In genomic region chr6:55275000-55275399, GRCm38 (mm10) we compare ENCODE assay signal across 13 mouse cellular contexts.
DNase-seq lines count a peak whose midpoint lies in the region; ATAC-seq and TF ChIP-seq lines count a peak whose summit lies in the region.
"Had no signal": no experiment of that assay in that cellular context is flagged by ENCODE, and none has a peak within 500 bp of the region (broad histone marks: within the 10 kb centered on the region; RNA-seq: fewer than 3 reads in every experiment).

No protein-coding gene starts in this region.

- no peaks in the 10 kb centered on the region for H3K79me2 ChIP-seq in liver, adult 2 months (ENCODE audit: control insufficient read depth, insufficient read depth, low read length)
- H3K79me2 ChIP-seq in C2C12 (ENCODE audit: control insufficient read depth, insufficient read depth): no peaks in the 10 kb centered on the region
- no peaks in the 10 kb centered on the region for H3K79me2 ChIP-seq in CH12.LX (replicated peaks; ENCODE audit: control insufficient read depth, extremely low read depth, insufficient read depth, poor library complexity, severe bottlenecking)

- no peak overlapping the region for H3K4me2 ChIP-seq in heart, embryonic 11.5 days
- no peak overlapping the region for H3K4me2 ChIP-seq in liver, postnatal 0 days (ENCODE audit: low read depth, low read length)
- H3K4me2 ChIP-seq in CH12.LX (ENCODE audit: insufficient read depth, low read depth, poor library complexity, severe bottlenecking): peak overlapping the region; percentile 8; the same call in 1 of the 2 replicates
- H3K4me2 ChIP-seq: forebrain, embryonic 15.5 days; stomach, embryonic 15.5 days had no signal

- TF ChIP-seq POLR2A in liver, adult 2 months (IDR thresholded peaks at IDR 0.05; ENCODE audit: extremely low read depth, insufficient read depth, low read length): no peak
- TF ChIP-seq POLR2A in CH12.LX (IDR thresholded peaks at IDR 0.05; ENCODE audit: low read depth, low read length): no peak

- H3ac ChIP-seq in C2C12 (ENCODE audit: control insufficient read depth, insufficient read length, low read depth): peak overlapping the region; percentile 1

- no peaks in the 10 kb centered on the region for H3K9me3 ChIP-seq in heart, embryonic 10.5 days
- H3K9me3 ChIP-seq in heart, embryonic 11.5 days (replicated peaks; ENCODE audit: control insufficient read depth, low read length): no peaks in the 10 kb centered on the region
- H3K9me3 ChIP-seq in liver, postnatal 0 days (ENCODE audit: low read length): no peaks in the 10 kb centered on the region
- no peaks in the 10 kb centered on the region for H3K9me3 ChIP-seq in CH12.LX (replicated peaks; ENCODE audit: low read length)
- H3K9me3 ChIP-seq: forebrain, embryonic 15.5 days; stomach, embryonic 15.5 days had no signal

- H3K36me3 ChIP-seq in heart, embryonic 10.5 days: no peaks in the 10 kb centered on the region
- no peaks in the 10 kb centered on the region for H3K36me3 ChIP-seq in heart, embryonic 11.5 days (ENCODE audit: control insufficient read depth, insufficient read depth, low read length)
- H3K36me3 ChIP-seq in liver, adult 2 months (ENCODE audit: control insufficient read depth, insufficient read depth, low read length): no peaks in the 10 kb centered on the region
- no peaks in the 10 kb centered on the region for H3K36me3 ChIP-seq in liver, postnatal 0 days (replicated peaks; ENCODE audit: insufficient read depth, low read length)
- no peaks in the 10 kb centered on the region for H3K36me3 ChIP-seq in C2C12 (ENCODE audit: control insufficient read depth, insufficient read depth)
- H3K36me3 ChIP-seq in CH12.LX (replicated peaks in 1 of 2; ENCODE audit: control insufficient read depth in 1 of 2, insufficient read depth in 1 of 2, low read length in 1 of 2): no peaks in the 10 kb centered on the region
- H3K36me3 ChIP-seq: forebrain, embryonic 15.5 days; stomach, embryonic 15.5 days had no signal

- WGBS in heart, embryonic 10.5 days: 65% methylated on average over 10 of the region's 10 CpGs
- WGBS in heart, embryonic 11.5 days (ENCODE audit: insufficient replicate concordance): 69% methylated on average over 10 of the region's 10 CpGs
- WGBS in liver, adult 2 months: 75% methylated on average over 10 of the region's 10 CpGs
- WGBS in liver, postnatal 0 days (ENCODE audit: insufficient replicate concordance): 59% methylated on average over 10 of the region's 10 CpGs

- H3K79me3 ChIP-seq in C2C12 (ENCODE audit: low read depth): no peaks in the 10 kb centered on the region

- peaks cover 43% of the 10 kb centered on the region for H3K4me1 ChIP-seq in heart, embryonic 10.5 days
- peaks cover 5% of the 10 kb centered on the region; the same call in 1 of the 2 replicates for H3K4me1 ChIP-seq in heart, embryonic 11.5 days (ENCODE audit: control insufficient read depth, insufficient read depth, low read length)
- H3K4me1 ChIP-seq in liver, adult 2 months (ENCODE audit: control insufficient read depth, insufficient read depth, low read length): peaks cover 17% of the 10 kb centered on the region
- peaks cover 32% of the 10 kb centered on the region for H3K4me1 ChIP-seq in liver, postnatal 0 days (ENCODE audit: insufficient read depth)
- peaks cover 0 to 7% of the 10 kb centered on the region in 2 experiments; a peak in 1 of 4 replicates for H3K4me1 ChIP-seq in CH12.LX (ENCODE audit: control insufficient read depth in 1 of 2, insufficient read depth in 2 of 2)
- H3K4me1 ChIP-seq: stomach, embryonic 15.5 days had no signal

- ATAC-seq in heart, embryonic 11.5 days (replicated peaks; ENCODE audit: insufficient number of reproducible peaks, low FRiP score, low TSS enrichment): no peak
- ATAC-seq in liver, postnatal 0 days: no peak
- ATAC-seq: forebrain, embryonic 15.5 days had no signal

- DNase-seq in heart, embryonic 10.5 days (ENCODE audit: low spot score): no peak
- no peak for DNase-seq in liver, adult 2 months (ENCODE audit: extremely low read depth, low read depth, low spot score)
- no peak for DNase-seq in liver, postnatal 0 days
- no peak for DNase-seq in CH12.LX (ENCODE audit: extremely low read depth)
- DNase-seq in adipocyte (ENCODE audit: low spot score): no peak
- DNase-seq: layer of hippocampus, postnatal 36 days; left cerebral cortex, postnatal 4 days; midbrain, embryonic 14.5 days; right cerebral cortex, adult 18-20 months had no signal

- H3K9ac ChIP-seq in heart, embryonic 11.5 days (ENCODE audit: low read depth, low read length): no peak overlapping the region
- H3K9ac ChIP-seq in liver, adult 2 months (ENCODE audit: low read depth, low read length): no peak overlapping the region
- no peak overlapping the region for H3K9ac ChIP-seq in liver, postnatal 0 days (replicated peaks)
- no peak overlapping the region for H3K9ac ChIP-seq in CH12.LX (ENCODE audit: insufficient read depth, low read depth)
- H3K9ac ChIP-seq: forebrain, embryonic 15.5 days; stomach, embryonic 15.5 days had no signal

- H3K4me3 ChIP-seq in heart, embryonic 10.5 days: no peak overlapping the region
- H3K4me3 ChIP-seq in heart, embryonic 11.5 days (ENCODE audit: low read depth, low read length): no peak overlapping the region
- no peak overlapping the region for H3K4me3 ChIP-seq in liver, adult 2 months (ENCODE audit: insufficient read depth, low read depth, low read length)
- H3K4me3 ChIP-seq in liver, postnatal 0 days (ENCODE audit: low read depth, low read length): no peak overlapping the region
- H3K4me3 ChIP-seq in C2C12 (ENCODE audit: insufficient read depth, poor library complexity, severe bottlenecking) (no peak overlapping the region), CH12.LX (replicated peaks in 1 of 3; ENCODE audit: low read depth in 2 of 3, low read length in 2 of 3, poor library complexity in 1 of 3) (no peak overlapping the region)
- H3K4me3 ChIP-seq: forebrain, embryonic 15.5 days; stomach, embryonic 15.5 days had no signal

- no peaks in the 10 kb centered on the region for H3K27me3 ChIP-seq in heart, embryonic 10.5 days (ENCODE audit: insufficient read depth, poor library complexity, severe bottlenecking)
- no peaks in the 10 kb centered on the region for H3K27me3 ChIP-seq in heart, embryonic 11.5 days (ENCODE audit: control insufficient read depth, insufficient read depth, low read length)
- H3K27me3 ChIP-seq in liver, adult 2 months (ENCODE audit: control insufficient read depth, insufficient read depth, low read length): no peaks in the 10 kb centered on the region
- H3K27me3 ChIP-seq in liver, postnatal 0 days (ENCODE audit: insufficient read depth, low read length): no peaks in the 10 kb centered on the region
- H3K27me3 ChIP-seq in C2C12 (ENCODE audit: control insufficient read depth, insufficient read depth, insufficient read length): no peaks in the 10 kb centered on the region
- peaks cover 33% of the 10 kb centered on the region for H3K27me3 ChIP-seq in CH12.LX (replicated peaks)
- H3K27me3 ChIP-seq: forebrain, embryonic 15.5 days; stomach, embryonic 15.5 days had no signal

- TF ChIP-seq CTCF in liver, adult 2 months (IDR thresholded peaks at IDR 0.05; ENCODE audit: low read depth, low read length): no peak
- no peak for TF ChIP-seq CTCF in liver, postnatal 0 days (IDR thresholded peaks at IDR 0.05; ENCODE audit: low read depth)
- TF ChIP-seq CTCF in C2C12 (IDR thresholded peaks at IDR 0.05; ENCODE audit: control insufficient read depth, insufficient read depth, insufficient read length) (no peak), CH12.LX (conservative IDR thresholded peaks at IDR 0.05 in 1 of 2, IDR thresholded peaks at IDR 0.05 in 1 of 2; ENCODE audit: low read depth in 2 of 2, low read length in 2 of 2) (no peak)

- no peak for TF ChIP-seq EP300 in liver, postnatal 0 days (IDR thresholded peaks at IDR 0.05; ENCODE audit: low read depth)
- no peak for TF ChIP-seq EP300 in CH12.LX (IDR thresholded peaks at IDR 0.05; ENCODE audit: low read length)

- peak overlapping the region; percentile 36; the same call in 1 of the 2 replicates for H3K27ac ChIP-seq in heart, embryonic 10.5 days
- no peak overlapping the region for H3K27ac ChIP-seq in heart, embryonic 11.5 days (ENCODE audit: low read depth, low read length)
- H3K27ac ChIP-seq in liver, adult 2 months (replicated peaks; ENCODE audit: insufficient read depth, low read depth, low read length): peak overlapping the region; percentile 70
- H3K27ac ChIP-seq in liver, postnatal 0 days (ENCODE audit: low read depth): no peak overlapping the region
- H3K27ac ChIP-seq in CH12.LX (ENCODE audit: insufficient read depth, low read depth): no peak overlapping the region
- H3K27ac ChIP-seq: forebrain, embryonic 15.5 days; stomach, embryonic 15.5 days had no signal

- dilution Hi-C loops in CH12.LX (cut with MboI; ENCODE audit: extremely low pct_ligation_motif_present, extremely low pct_unique_long_range_greater_than_20kb, low sequenced_read_pairs): no loop called here

- TF ChIP-seq RAD21 in CH12.LX (IDR thresholded peaks at IDR 0.05; ENCODE audit: low read depth, low read length): no peak

- in situ Hi-C loops in CH12.LX (cut with MboI; ENCODE audit: low pct_ligation_motif_present, low pct_unique_long_range_greater_than_20kb, low sequenced_read_pairs): no loop called here

TF ChIP-seq in C2C12, 6 proteins besides CTCF, POLR2A, EP300 and RAD21:
- TF ChIP-seq MYOG (IDR thresholded peaks at IDR 0.05; ENCODE audit: control insufficient read depth, extremely low read depth, insufficient read length) (no peak), FOSL1 (IDR thresholded peaks at IDR 0.05; ENCODE audit: insufficient read depth, low read length, poor library complexity, severe bottlenecking) (no peak), MYOD1 (IDR thresholded peaks at IDR 0.05; ENCODE audit: control insufficient read depth, insufficient read length, low read depth) (no peak), USF1 (IDR thresholded peaks at IDR 0.05; ENCODE audit: low read depth) (no peak), MAX (IDR thresholded peaks at IDR 0.05) (no peak), CEBPB (IDR thresholded peaks at IDR 0.05; ENCODE audit: low read depth) (no peak)

TF ChIP-seq in CH12.LX, 34 proteins besides CTCF, POLR2A, EP300 and RAD21:
- TF ChIP-seq JUND (conservative IDR thresholded peaks at IDR 0.05; ENCODE audit: low read depth, low read length): no peak
- TF ChIP-seq ZKSCAN1 (IDR thresholded peaks at IDR 0.05; ENCODE audit: borderline replicate concordance, low read depth, low read length): no peak
- TF ChIP-seq UBTF (IDR thresholded peaks at IDR 0.05; ENCODE audit: low read depth, low read length): no peak
- TF ChIP-seq CHD1 (IDR thresholded peaks at IDR 0.05; ENCODE audit: low read depth, low read length): no peak
- TF ChIP-seq ETS1 (conservative IDR thresholded peaks at IDR 0.05; ENCODE audit: low read depth, low read length): no peak
- TF ChIP-seq MAFK (IDR thresholded peaks at IDR 0.05; ENCODE audit: insufficient replicate concordance, low read length): no peak
- no peak for TF ChIP-seq ELF1 (IDR thresholded peaks at IDR 0.05; ENCODE audit: low read depth, low read length)
- TF ChIP-seq E2F4 (IDR thresholded peaks at IDR 0.05; ENCODE audit: insufficient replicate concordance, low read depth, low read length): no peak
- no peak for TF ChIP-seq TBP (conservative IDR thresholded peaks at IDR 0.05; ENCODE audit: low read depth, low read length)
- no peak for TF ChIP-seq POLR2AphosphoS2 (IDR thresholded peaks at IDR 0.05; ENCODE audit: low read depth, low read length)
- TF ChIP-seq KAT2A (IDR thresholded peaks at IDR 0.05; ENCODE audit: insufficient replicate concordance, low read length): no peak

Comparison
In these comparisons a context has a peak if more than half of its experiments do, and no peak if none do; other contexts are left out.
1. H3K27ac ChIP-seq: peak in heart, embryonic 10.5 days (single experiment) and liver, adult 2 months (single experiment); none in heart, embryonic 11.5 days (single experiment), liver, postnatal 0 days (single experiment) and CH12.LX (single experiment).